Mouse (Mus musculus) neural tube, embryonic 11.5 days (tissue): Measurements from ENCODE around the gene Tcte3. TPM values are rescaled to one million over a fixed set of nuclear protein-coding genes. Genes with fewer than 3 reads are reported as not detected.
A peak's percentile ranks its signal among the peaks of the same experiment; 100 is the strongest.
"Not testable (repeated sequence)": the region's sequence is repeated elsewhere in the genome, so short reads cannot be mapped to it uniquely, and the experiment has no call there.

ENCODE experiments used
- ATAC-seq: fragments of 200-750 bp; cut with Nextera tagmentation; 2 replicates; pipeline ENCODE4 v1.8.0; 2017; ENCODE audit warnings: moderate number of reproducible peaks, mild to moderate bottlenecking, moderate TSS enrichment, moderate library complexity; ENCODE audit not compliant: insufficient read depth, low FRiP score, low TSS enrichment
- DNase-seq: peaks from one replicate; pipeline ENCODE4 v3.0.0-alpha.2; 2015; ENCODE audit warnings: low spot score
- H3K27ac ChIP-seq: fragments of 300-500 bp; sonication (generic); 2 replicates; pipeline ENCODE4 v1.5.1; 2014; ENCODE audit warnings: low read depth, mild to moderate bottlenecking, low read length
- H3K27me3 ChIP-seq: fragments of 300-500 bp; sonication (generic); 2 replicates; pipeline ENCODE4 v1.6.1; 2014; ENCODE audit warnings: mild to moderate bottlenecking, low read length, mixed read lengths; ENCODE audit not compliant: control insufficient read depth, insufficient read depth
- H3K36me3 ChIP-seq: fragments of 300-500 bp; sonication (generic); 2 replicates; pipeline ENCODE4 v1.6.1; 2014; ENCODE audit warnings: mild to moderate bottlenecking, low read length, moderate library complexity, mixed read lengths; ENCODE audit not compliant: control insufficient read depth, insufficient read depth
- H3K4me1 ChIP-seq: fragments of 300-500 bp; sonication (generic); 2 replicates; pipeline ENCODE4 v1.6.1; 2014; ENCODE audit warnings: low read length, mixed read lengths; ENCODE audit not compliant: control insufficient read depth, insufficient read depth
- H3K4me2 ChIP-seq: fragments of 300-500 bp; sonication (generic); 2 replicates; pipeline ENCODE4 v1.6.1; 2014; ENCODE audit warnings: low read depth, mild to moderate bottlenecking, moderate library complexity
- H3K4me3 ChIP-seq: fragments of 300-500 bp; sonication (generic); 2 replicates; pipeline ENCODE4 v1.5.1; 2014; ENCODE audit warnings: low read depth, low read length
- H3K9ac ChIP-seq: fragments of 300-500 bp; sonication (generic); 2 replicates; pipeline ENCODE4 v1.6.1; 2014; ENCODE audit warnings: mild to moderate bottlenecking, low read length
- H3K9me3 ChIP-seq: fragments of 300-500 bp; sonication (generic); 2 replicates; pipeline ENCODE4 v1.6.1; 2016; ENCODE audit warnings: low read length; ENCODE audit not compliant: control insufficient read depth
- WGBS: fragments of 180-500 bp; shearing (Covaris S2); extraction: QIAGEN DNeasy Blood & Tissue Kit; methylation state at CpG from one replicate; pipeline ENCODE4 v1.1.7; 2014; 5-methylcytosine and 5-hydroxymethylcytosine counted together
- polyA plus RNA-seq: library from polyadenylated mRNA; unstranded; fragments of >200 nt; fragmentation: Nextera tagmentation; extraction: Ambion mirVana; gene quantifications from 2 replicates; pipeline ENCODE4 v1.2.1, GENCODE M21; 2014

Tcte3 gene
- polyA plus RNA-seq: 0.49 and 1.6 TPM in 2 replicates

DNA sequence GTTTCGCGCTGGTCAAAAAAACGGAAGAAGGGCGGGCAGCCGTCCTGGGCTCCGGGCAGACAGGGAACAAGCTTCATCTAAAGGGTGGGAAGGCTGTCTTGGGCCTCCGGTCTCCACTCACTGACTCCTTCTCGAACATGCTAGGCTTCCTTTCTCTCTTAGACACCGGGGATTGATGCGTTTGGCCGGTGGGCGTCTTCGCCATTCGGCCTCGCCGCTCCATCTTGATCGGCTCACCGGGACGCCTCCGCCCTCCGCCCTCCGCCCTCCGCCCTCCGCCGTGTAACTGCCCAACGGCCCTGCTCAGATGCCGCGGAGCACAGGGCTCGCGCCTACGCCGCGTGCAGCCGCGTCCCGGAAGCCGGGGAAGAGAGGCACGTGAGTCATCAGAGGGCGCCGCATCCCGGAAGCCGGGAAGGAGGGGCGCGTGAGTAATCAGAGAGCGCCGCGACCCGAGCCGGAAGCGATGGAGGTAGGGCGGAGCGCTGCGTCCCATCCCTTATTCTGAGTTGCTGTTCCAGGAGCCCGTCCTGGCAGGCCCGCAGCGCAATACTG, at the start of gene Tcte3, which contains the start of the genes Ermard and Gm3448:
Tcte3 (minus strand) TSS at position 314 of the 555 bp plus-strand sequence.
Ermard (plus strand) TSS at position 34 of the 555 bp plus-strand sequence.
Gm3448 (minus strand) TSS at position 363 of the 555 bp plus-strand sequence.
- H3K4me3 ChIP-seq: not testable (repeated sequence)

DNA sequence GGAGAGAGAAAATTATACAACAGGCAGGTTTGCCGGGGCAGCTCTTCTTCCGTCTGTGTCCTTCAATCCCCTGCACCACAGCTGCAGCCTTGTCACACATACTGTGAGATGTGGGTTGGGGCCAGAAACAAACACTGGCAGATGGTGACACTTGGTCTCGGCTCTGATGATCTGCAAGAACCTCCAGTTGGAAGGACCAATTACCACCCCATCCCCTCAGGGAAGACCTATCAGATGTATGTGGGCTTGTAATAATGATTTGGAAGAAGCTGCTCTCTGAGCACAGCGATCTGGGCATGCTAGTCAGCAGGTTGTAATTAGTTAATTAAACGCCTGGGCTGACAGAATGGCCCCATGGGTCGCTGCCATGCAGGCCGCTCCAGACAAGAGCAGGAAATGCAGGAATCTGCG, 47.3 kb upstream of the Tcte3 start:
- Histone ChIP-seq H3K4me3 (no peak overlapping the region), H3K9ac (no peak overlapping the region), H3K4me2 (no peak overlapping the region), H3K36me3 (no peaks in the 10 kb centered on the region), H3K27ac (0 out of 2 replicates have a peak overlapping the region, but pooled peaks have one; percentile 2), H3K9me3 (no peaks in the 10 kb centered on the region), H3K4me1 (peaks cover 3% of the 10 kb centered on the region), H3K27me3 (no peaks in the 10 kb centered on the region)
- 13% methylated on average over 8 of the region's 8 CpGs for WGBS
- DNase-seq (peak; percentile 33), ATAC-seq (peak; percentile 76)

More for the DNA sequence above, at the start of gene Tcte3, which contains the start of the genes Ermard and Gm3448:
- not testable (repeated sequence) for H3K9ac ChIP-seq, H3K9me3 ChIP-seq, DNase-seq, H3K4me2 ChIP-seq, H3K36me3 ChIP-seq, H3K4me1 ChIP-seq, H3K27ac ChIP-seq, H3K27me3 ChIP-seq
- 0% methylated on average over 8 of the region's 56 CpGs for WGBS
- peak; percentile 97 for ATAC-seq

- Histone ChIP-seq H3K9ac (no peak overlapping the region), H3K4me1 (peaks cover 3% of the 10 kb centered on the region), H3K4me3 (no peak overlapping the region), H3K9me3 (no peaks in the 10 kb centered on the region), H3K36me3 (no peaks in the 10 kb centered on the region), H3K27me3 (no peaks in the 10 kb centered on the region), H3K4me2 (no peak overlapping the region), H3K27ac (0 out of 2 replicates have a peak overlapping the region, but pooled peaks have one; percentile 2)
- WGBS: 40% methylated on average over 2 of the region's 2 CpGs
- no peak for ATAC-seq
- no peak for DNase-seq
These were observed 46.9 kb upstream of the Tcte3 start for GRCm38 (mm10) chr17:15088166-15088565.

DNA sequence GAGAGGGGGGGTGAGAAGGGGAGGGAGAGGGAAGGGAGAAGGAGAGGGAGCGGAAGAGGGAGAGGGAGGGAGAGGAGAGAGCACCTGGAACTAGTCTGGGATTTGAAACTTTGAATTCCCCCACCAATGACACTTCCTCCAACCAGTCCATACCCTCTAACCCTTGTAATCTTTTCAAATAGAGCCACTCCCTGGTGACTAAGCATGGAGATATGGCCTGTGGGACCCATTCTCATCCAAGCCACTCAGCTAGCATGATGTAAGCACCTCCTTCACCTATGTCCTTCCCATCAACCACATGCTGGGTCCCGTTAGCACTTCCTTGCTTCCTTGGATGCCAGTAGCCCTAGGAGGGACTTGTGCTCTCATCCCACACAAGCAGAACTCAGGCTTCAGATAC, 43.7 kb upstream of the Tcte3 start:
- Histone ChIP-seq H3K27me3 (no peaks in the 10 kb centered on the region), H3K9ac (no peak overlapping the region), H3K4me2 (no peak overlapping the region), H3K9me3 (no peaks in the 10 kb centered on the region), H3K4me1 (peaks cover 3% of the 10 kb centered on the region), H3K27ac (no peak overlapping the region), H3K4me3 (no peak overlapping the region), H3K36me3 (no peaks in the 10 kb centered on the region)
- DNase-seq: no peak
- no peak for ATAC-seq
- 73% methylated on average over 2 of the region's 2 CpGs for WGBS

- H3K27me3 ChIP-seq: no peaks in the 10 kb centered on the region
- no peak overlapping the region for H3K9ac ChIP-seq
- 77% methylated on average over 13 of the region's 13 CpGs for WGBS
- no peak overlapping the region for H3K27ac ChIP-seq
- no peak for ATAC-seq
- H3K36me3 ChIP-seq: no peaks in the 10 kb centered on the region
- peaks cover 3% of the 10 kb centered on the region for H3K4me1 ChIP-seq
- H3K4me2 ChIP-seq: no peak overlapping the region
- H3K9me3 ChIP-seq: no peaks in the 10 kb centered on the region
- H3K4me3 ChIP-seq: no peak overlapping the region
- no peak for DNase-seq
These were observed 43.0 kb upstream of the Tcte3 start for GRCm38 (mm10) chr17:15084226-15084848.

DNA sequence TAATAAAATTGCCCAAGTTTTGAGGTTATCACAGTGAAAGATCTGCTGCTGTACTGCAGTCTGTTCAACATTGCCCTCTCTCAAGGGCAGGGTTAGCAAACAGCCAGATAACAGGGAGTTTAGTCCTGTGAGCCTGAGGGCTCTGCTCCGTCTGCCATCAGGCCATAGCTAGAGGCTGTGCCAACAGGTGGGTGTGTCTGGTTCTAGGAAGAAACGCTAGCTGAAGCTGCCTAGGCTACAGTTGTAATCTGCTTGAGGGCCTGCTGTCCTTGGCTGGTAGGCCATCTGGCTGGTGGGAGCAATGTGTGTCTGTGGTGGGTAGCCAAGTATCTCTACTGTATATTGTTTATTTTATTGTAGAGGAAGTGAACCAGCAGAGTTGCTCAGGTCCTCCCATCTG, 36.2 kb upstream of the Tcte3 start:
- WGBS: 71% methylated on average over 2 of the region's 2 CpGs
- ATAC-seq: no peak
- no peak overlapping the region for H3K9ac ChIP-seq

GRCm38 (mm10) chr17:15075033-15075432, 33.7 kb upstream of the Tcte3 start:
- no peaks in the 10 kb centered on the region for H3K9me3 ChIP-seq
- H3K4me3 ChIP-seq: no peak overlapping the region
- H3K27me3 ChIP-seq: no peaks in the 10 kb centered on the region
- no peak for DNase-seq
- 83% methylated on average over 8 of the region's 8 CpGs for WGBS
- no peak for ATAC-seq
- no peaks in the 10 kb centered on the region for H3K4me1 ChIP-seq
- H3K27ac ChIP-seq: no peak overlapping the region
- H3K4me2 ChIP-seq: no peak overlapping the region
- no peak overlapping the region for H3K9ac ChIP-seq
- no peaks in the 10 kb centered on the region for H3K36me3 ChIP-seq

More for the DNA sequence above, 36.2 kb upstream of the Tcte3 start:
- Histone ChIP-seq H3K27me3 (no peaks in the 10 kb centered on the region), H3K4me3 (no peak overlapping the region), H3K9me3 (no peaks in the 10 kb centered on the region), H3K4me1 (no peaks in the 10 kb centered on the region), H3K27ac (no peak overlapping the region), H3K4me2 (no peak overlapping the region), H3K36me3 (no peaks in the 10 kb centered on the region)
- no peak for DNase-seq

DNA sequence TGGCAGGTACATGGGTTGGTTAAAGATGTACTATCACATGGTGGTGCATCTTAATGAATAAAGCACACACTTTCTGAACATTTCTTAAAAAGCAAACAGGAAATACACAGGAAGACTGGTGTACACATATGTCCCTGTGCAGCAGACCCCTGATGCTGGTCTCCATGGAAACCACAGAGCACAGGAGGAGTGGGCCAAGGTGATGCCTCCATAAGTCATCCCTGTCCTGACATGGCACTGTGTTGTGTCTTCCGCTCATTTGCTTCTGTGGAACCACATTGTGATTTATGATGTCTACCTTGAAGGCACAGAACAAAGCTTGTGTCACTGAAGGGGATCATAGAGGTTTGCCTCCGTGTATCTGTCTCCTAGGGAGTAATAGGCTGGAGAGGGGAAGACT, 30.9 kb upstream of the Tcte3 start:
- 47% methylated on average over 2 of the region's 2 CpGs for WGBS
- peak; percentile 89 for ATAC-seq

DNA sequence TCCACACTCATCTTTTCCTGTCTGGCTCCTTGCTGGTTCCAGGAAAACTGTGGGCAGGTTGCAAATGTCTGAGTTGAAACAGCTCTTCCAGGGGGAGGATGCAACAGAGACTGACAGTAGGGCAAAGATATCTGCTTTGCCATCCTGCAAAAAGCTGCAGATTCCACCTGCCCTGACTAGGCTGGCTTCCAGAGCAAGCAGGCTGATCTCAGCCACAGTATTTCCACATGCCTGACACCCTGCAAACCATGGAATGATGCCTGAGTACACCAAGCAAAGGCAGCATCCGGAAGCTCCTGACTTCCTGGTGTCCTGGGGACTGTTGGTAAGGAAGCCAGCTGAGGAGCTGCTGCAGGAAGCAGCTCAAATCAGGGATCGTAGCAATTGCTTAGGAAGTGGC, 27.8 kb upstream of the Tcte3 start:
- no peaks in the 10 kb centered on the region for H3K27me3 ChIP-seq
- H3K9ac ChIP-seq: no peak overlapping the region
- no peak overlapping the region for H3K4me3 ChIP-seq
- no peak overlapping the region for H3K4me2 ChIP-seq
- no peak for ATAC-seq
- H3K36me3 ChIP-seq: no peaks in the 10 kb centered on the region
- H3K4me1 ChIP-seq: peaks cover 4% of the 10 kb centered on the region
- no peaks in the 10 kb centered on the region for H3K9me3 ChIP-seq
- DNase-seq: no peak
- WGBS: 60% methylated on average over 2 of the region's 2 CpGs
- H3K27ac ChIP-seq: no peak overlapping the region

More for the DNA sequence above, 30.9 kb upstream of the Tcte3 start:
- DNase-seq: no peak
- H3K9ac ChIP-seq: no peak overlapping the region
- H3K9me3 ChIP-seq: no peaks in the 10 kb centered on the region
- no peaks in the 10 kb centered on the region for H3K4me1 ChIP-seq
- no peak overlapping the region for H3K4me3 ChIP-seq
- no peak overlapping the region for H3K27ac ChIP-seq
- no peaks in the 10 kb centered on the region for H3K36me3 ChIP-seq
- H3K27me3 ChIP-seq: no peaks in the 10 kb centered on the region
- no peak overlapping the region for H3K4me2 ChIP-seq
